Comparison of ENCODE assay signal across 1 mouse cellular context in genomic region chr4:134514309-134514930, GRCm38 (mm10).
TF ChIP-seq lines count a peak whose summit lies in the region.

No protein-coding gene starts in this region.

TF ChIP-seq in ES-E14, 5 proteins besides CTCF, POLR2A, EP300 and RAD21:
- TF ChIP-seq CHD2 (IDR thresholded peaks at IDR 0.05; ENCODE audit: low read depth, low read length) (no peak), ZNF384 (IDR thresholded peaks at IDR 0.05; ENCODE audit: low read depth, low read length) (no peak), ZC3H11A (IDR thresholded peaks at IDR 0.05; ENCODE audit: borderline replicate concordance, low read depth, low read length) (no peak), HCFC1 (IDR thresholded peaks at IDR 0.05; ENCODE audit: borderline replicate concordance, insufficient read depth, low read length) (no peak), MAFK (IDR thresholded peaks at IDR 0.05; ENCODE audit: insufficient read depth, low read depth, low read length) (no peak)
